Mouse (Mus musculus): ENCODE measurements around the gene Prss2.
A peak's percentile ranks its signal among the peaks of the same experiment; 100 is the strongest.
"Not testable (repeated sequence)": the region's sequence is repeated elsewhere in the genome, so short reads cannot be mapped to it uniquely, and the experiment has no call there.

Prss2 gene

GRCm38 (mm10) chr6:41521487-41521886 is at the start of gene Prss2:
Gene Prss2 (plus strand): TSS chr6:41521787.
- DNase-seq (ENCODE audit: low spot score in 2 of 2) = no peak

GRCm38 (mm10) chr6:41499374-41499773 is 22.2 kb upstream of the Prss2 start:
- no peak for DNase-seq (ENCODE audit: low spot score in 2 of 2)

- no peak for DNase-seq (ENCODE audit: low spot score in 2 of 2)
These were observed 16.7 kb upstream of the Prss2 start for GRCm38 (mm10) chr6:41504915-41505314.

GRCm38 (mm10) chr6:41505323-41505722 is 16.3 kb upstream of the Prss2 start:
- DNase-seq (ENCODE audit: low spot score in 2 of 2) = no peak

- no peak for DNase-seq (ENCODE audit: low spot score in 2 of 2)
These were observed 3.5 kb upstream of the Prss2 start for GRCm38 (mm10) chr6:41518017-41518524.

GRCm38 (mm10) chr6:41526453-41526852 is 4.9 kb downstream of the Prss2 start:
- no peak for DNase-seq (ENCODE audit: low spot score in 2 of 2)

- no peak for DNase-seq (ENCODE audit: low spot score in 2 of 2)
These were observed 5.8 kb downstream of the Prss2 start for GRCm38 (mm10) chr6:41527402-41527801.

- not testable (repeated sequence) for DNase-seq (ENCODE audit: low spot score in 2 of 2)
These were observed 8.4 kb downstream of the Prss2 start for GRCm38 (mm10) chr6:41529987-41530386.

- peak in 1 of 2 experiments; percentile 47 for DNase-seq (ENCODE audit: low spot score in 2 of 2)
These were observed 10.6 kb downstream of the Prss2 start for GRCm38 (mm10) chr6:41532181-41532580.

- DNase-seq (ENCODE audit: low spot score in 2 of 2) = peak; percentile 63 to 81
These were observed 11.2 kb downstream of the Prss2 start for GRCm38 (mm10) chr6:41532687-41533284.

- no peak for DNase-seq (ENCODE audit: low spot score in 2 of 2)
These were observed 15.8 kb downstream of the Prss2 start for GRCm38 (mm10) chr6:41537376-41537775.

GRCm38 (mm10) chr6:41538296-41538695 is 16.7 kb downstream of the Prss2 start:
- DNase-seq (ENCODE audit: low spot score in 2 of 2) = not testable (repeated sequence)

GRCm38 (mm10) chr6:41540746-41541145 is 19.2 kb downstream of the Prss2 start:
- DNase-seq (ENCODE audit: low spot score in 2 of 2) = no peak

GRCm38 (mm10) chr6:41541746-41542145 is 20.2 kb downstream of the Prss2 start:
- peak in 1 of 2 experiments; percentile 38 for DNase-seq (ENCODE audit: low spot score in 2 of 2)

- DNase-seq (ENCODE audit: low spot score in 2 of 2) = no peak
These were observed 21.4 kb downstream of the Prss2 start for GRCm38 (mm10) chr6:41542983-41543382.

GRCm38 (mm10) chr6:41543411-41544050 is 21.9 kb downstream of the Prss2 start:
- no peak for DNase-seq (ENCODE audit: low spot score in 2 of 2)

- DNase-seq (ENCODE audit: low spot score in 2 of 2) = no peak
These were observed 22.9 kb downstream of the Prss2 start for GRCm38 (mm10) chr6:41544381-41544924.

GRCm38 (mm10) chr6:41545266-41545665 is 23.7 kb downstream of the Prss2 start:
- no peak for DNase-seq (ENCODE audit: low spot score in 2 of 2)

GRCm38 (mm10) chr6:41547056-41547650 is 25.6 kb downstream of the Prss2 start:
- no peak for DNase-seq (ENCODE audit: low spot score in 2 of 2)

- no peak for DNase-seq (ENCODE audit: low spot score in 2 of 2)
These were observed 26.7 kb downstream of the Prss2 start for GRCm38 (mm10) chr6:41548286-41548685.

- peak; percentile 56 to 65 for DNase-seq (ENCODE audit: low spot score in 2 of 2)
These were observed 31.9 kb downstream of the Prss2 start for GRCm38 (mm10) chr6:41553356-41554010.
